Mouse (Mus musculus) monocyte, adult 5-6 weeks (primary cell): ENCODE data around the gene Srsf4. TPM values are rescaled to one million over a fixed set of nuclear protein-coding genes. Genes with fewer than 3 reads are reported as not detected.

Experiments
- ATAC-seq: fragments of 153-309, 156-312 bp; replicated peaks from 2 replicates; pipeline ENCODE4 v1.8.0; 2017; ENCODE audit warnings: mild to moderate bottlenecking; ENCODE audit not compliant: low TSS enrichment, insufficient number of reproducible peaks, severe bottlenecking, poor library complexity, low FRiP score
- total RNA-seq: library from RNA; stranded (forward); fragments of 200-1000, 200-491, 200-594 nt; gene quantifications from 3 replicates; pipeline ENCODE4 v1.2.3, GENCODE M21; 2017

The Srsf4 gene
- total RNA-seq, 1 experiment from 2014 or later = 49.3 TPM

DNA sequence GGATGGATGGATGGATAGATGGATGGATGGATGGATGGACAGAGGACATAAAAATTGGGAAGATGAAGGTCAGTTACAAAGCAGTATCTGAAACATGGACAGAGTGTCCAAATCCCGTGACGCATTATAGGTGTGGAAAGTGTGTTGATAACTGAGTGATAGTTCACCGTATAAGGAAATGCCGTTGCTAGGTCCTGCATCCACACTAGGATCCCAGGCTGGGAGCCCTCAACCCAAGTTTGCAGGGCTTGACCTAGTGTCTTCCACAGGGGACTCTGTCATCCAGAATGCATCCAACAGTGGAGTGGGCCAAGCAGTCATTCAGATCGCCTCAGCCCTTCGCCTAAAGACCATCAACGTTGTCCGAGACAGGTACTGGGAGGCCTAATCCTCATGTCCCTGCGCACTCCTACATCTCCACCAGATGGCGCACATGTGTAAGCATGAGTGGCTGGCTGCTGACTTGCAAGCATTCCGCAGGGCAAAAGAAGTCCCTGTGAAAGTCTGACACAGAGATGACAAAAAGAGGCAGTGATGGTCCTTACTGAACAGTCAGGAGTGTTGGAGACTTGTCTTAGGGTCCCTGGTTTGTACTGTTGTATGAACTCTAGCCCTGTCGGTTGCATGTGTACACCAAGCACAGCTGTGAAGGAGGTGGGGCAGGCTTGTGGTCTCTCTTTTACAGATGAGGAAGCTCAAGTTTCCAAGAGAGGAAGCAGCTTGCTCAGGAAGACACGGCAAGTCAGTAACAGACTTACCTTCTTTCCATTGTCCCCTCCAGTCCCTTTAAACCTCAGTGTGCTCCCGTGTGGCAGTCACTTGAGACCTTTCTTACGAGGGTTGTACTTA, 12.7 kb upstream of the Srsf4 start:
- ATAC-seq = peak; percentile 81

DNA sequence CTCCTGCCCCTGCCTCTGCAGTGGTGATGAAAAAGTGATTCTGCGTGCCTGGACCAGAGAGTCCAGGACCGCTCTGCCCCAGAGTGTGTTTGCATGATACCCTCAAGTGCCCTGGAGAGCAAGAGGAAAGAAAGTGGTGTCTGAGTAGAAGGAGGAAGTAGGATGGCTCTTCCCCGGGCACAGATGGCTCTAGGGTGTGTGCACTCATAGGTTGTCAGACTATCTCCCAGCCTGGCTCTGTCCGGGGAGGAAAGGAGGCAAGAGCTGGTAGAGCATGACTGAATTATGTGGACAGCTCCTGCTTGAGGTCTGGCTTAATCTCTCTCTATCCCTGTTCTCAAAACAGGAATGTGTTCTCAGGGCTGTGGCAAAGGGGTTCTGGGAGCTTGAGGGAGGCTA, 12.1 kb upstream of the Srsf4 start:
- ATAC-seq = peak; percentile 50

- ATAC-seq = no peak
Measured at GRCm38 (mm10) chr4:131872672-131873292, 635 bp upstream of the Srsf4 start.

DNA sequence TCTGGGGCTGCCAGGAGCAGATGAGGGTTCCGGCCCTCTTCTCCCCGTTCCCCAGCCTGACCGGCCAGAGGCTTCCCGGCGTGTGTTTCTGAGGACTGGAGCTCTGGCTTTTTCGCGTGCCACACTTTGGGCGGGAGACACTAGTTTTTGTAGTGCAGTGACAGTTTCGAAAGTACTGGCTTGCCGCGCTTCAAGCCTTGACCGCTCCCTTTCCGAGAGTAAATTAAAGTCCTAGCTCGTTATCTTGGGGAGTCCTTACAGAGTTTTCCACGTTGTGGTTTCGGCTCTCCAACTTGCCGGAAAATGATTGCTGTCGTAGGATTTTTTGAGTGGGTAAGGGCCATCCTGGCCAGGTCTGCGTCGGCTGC, 736 bp downstream of the Srsf4 start:
- ATAC-seq = no peak; the same call in 1 of the 2 replicates

GRCm38 (mm10) chr4:131874567-131874966, 1.1 kb downstream of the Srsf4 start:
- ATAC-seq = no peak

GRCm38 (mm10) chr4:131875242-131875641, 1.8 kb downstream of the Srsf4 start:
- ATAC-seq = no peak

- no peak for ATAC-seq
Measured at GRCm38 (mm10) chr4:131876836-131877235, 3.4 kb downstream of the Srsf4 start.

- no peak for ATAC-seq
Measured at GRCm38 (mm10) chr4:131879692-131880091, 6.3 kb downstream of the Srsf4 start.

- ATAC-seq = no peak
Measured at GRCm38 (mm10) chr4:131881306-131881705, 7.9 kb downstream of the Srsf4 start.

DNA sequence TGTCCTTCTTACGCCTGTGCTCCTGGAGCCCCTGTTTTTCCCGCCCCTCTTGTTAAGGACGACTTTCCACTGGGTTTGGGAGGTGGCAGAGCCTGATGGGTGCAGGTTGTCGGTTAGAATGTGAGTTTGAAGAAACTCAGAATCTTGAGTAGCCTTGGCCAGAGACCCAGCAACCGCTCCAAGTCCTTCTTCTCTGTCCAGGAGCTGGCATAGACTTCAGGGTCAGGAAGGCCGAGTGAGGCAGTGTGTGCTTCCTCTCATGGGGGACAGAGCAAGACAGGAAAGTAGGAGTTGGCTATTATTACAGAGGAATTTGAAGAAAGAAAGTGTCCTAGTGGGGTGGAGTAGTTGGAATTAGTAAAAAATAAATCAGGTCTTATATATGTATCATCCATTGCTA, 10.2 kb downstream of the Srsf4 start:
- no peak for ATAC-seq

DNA sequence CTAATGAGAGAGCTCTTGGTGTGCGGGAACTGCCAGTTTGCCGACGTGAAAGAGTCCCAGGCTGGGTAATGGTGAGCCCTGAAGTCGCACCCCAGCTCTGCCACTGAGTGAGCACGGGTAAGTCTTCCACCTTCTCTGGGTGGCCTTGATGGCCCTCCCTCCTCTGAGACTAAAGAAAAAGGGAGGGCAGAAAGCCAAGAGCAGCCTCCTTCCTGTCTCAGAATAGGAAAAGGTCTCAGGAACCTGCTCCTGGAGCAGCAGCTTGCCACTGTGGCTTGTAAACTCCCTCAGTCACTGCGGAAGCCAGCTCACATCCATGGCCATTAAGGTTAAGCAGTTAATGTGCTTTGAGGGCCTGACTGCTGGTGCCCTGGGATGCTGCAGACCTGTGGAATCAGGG, 12.0 kb downstream of the Srsf4 start:
- no peak for ATAC-seq

GRCm38 (mm10) chr4:131888564-131888963, 15.1 kb downstream of the Srsf4 start:
- ATAC-seq = no peak

GRCm38 (mm10) chr4:131890692-131891091, 17.3 kb downstream of the Srsf4 start:
- ATAC-seq = no peak

GRCm38 (mm10) chr4:131897109-131897508, 23.7 kb downstream of the Srsf4 start:
- ATAC-seq = no peak

DNA sequence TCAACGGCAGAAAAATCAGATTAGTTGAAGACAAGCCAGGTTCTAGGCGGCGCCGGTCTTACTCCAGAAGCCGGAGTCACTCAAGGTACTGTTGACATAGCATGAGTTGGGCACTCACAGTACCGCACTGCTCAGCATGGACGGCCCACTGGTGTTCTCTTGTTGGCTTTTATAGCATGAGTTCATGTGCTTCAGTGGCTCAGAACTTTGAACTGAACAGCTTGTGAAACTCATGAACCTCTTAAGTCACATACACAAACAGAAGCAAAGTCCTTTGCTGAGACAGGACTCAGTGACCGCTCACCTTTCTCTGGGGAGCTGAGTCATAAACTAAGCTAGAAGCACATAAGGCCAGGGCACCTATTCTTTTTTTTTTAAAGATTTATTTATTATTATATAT, 24.4 kb downstream of the Srsf4 start:
- no peak for ATAC-seq

- no peak for ATAC-seq
Measured at GRCm38 (mm10) chr4:131898503-131899179, 25.2 kb downstream of the Srsf4 start.

DNA sequence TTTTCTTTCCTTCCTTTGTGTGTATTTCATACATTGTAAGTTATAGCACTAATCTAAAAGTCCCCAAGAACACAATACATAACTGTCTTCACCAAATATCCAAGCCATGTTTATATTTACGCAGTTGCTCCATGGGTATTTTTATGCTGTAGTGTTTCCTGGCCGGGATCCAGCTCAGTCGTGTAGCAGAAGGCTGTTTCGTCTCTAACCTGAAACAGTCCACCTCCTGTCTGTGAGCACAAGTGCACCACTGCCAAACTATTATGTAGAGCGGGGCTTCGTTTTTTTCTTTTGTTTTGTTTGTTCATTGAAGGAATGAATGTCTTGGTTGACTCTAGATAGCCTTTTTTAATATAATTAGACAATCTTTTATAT, 25.8 kb downstream of the Srsf4 start:
- no peak for ATAC-seq

- no peak for ATAC-seq
Measured at GRCm38 (mm10) chr4:131901090-131901489, 27.7 kb downstream of the Srsf4 start.

DNA sequence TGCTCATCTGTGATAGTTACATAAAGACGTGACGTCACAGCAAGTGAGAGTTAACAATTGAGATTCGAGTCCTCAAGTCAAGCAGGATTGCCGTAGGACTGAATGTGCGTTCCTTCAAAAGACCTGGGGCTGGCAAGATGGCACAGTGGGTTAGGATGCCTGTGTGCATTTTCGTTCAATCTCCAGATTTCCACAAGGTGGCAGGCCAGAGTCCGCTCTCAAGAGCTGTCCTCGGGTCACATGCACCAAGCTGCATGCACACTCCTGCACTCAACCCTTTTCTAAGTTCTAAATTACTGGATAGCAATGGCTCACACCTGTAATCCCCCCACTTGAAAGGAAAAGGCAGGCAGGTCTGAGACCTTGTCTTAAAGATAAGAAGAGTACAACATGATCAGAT, 31.1 kb downstream of the Srsf4 start:
- ATAC-seq = peak; percentile 57; the same call in 1 of the 2 replicates

DNA sequence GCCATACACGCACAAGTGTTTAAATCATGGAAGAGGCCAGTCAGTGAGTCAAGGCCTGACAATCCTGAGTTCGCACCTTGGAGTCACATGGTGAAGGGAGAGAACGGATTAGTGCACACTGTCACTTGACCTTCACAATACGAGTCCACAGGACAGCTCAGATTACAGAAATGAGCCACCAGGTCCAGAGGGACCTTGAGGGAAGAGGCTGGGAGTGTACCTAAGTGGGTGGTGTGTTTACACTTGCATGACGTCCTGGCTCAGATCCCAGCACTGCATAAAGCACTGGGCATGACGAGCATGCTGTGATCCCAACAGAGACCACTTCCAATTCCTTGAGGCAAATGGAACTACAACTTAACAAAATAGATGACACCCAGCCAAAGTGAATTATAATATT, 33.0 kb downstream of the Srsf4 start:
- ATAC-seq = no peak
